Mouse (Mus musculus): ENCODE data around the gene Cip2a.

GRCm38 (mm10) chr16:49037771-49038170 is 43.8 kb downstream of the Cip2a start:
- TF ChIP-seq CTCF (IDR thresholded peaks at IDR 0.05; ENCODE audit: insufficient read depth, low read length) (no peak), POLR2A (IDR thresholded peaks at IDR 0.05; ENCODE audit: borderline replicate concordance, extremely low read depth, low read depth, low read length) (no peak)
